Mouse (Mus musculus): ENCODE measurements around the gene Best2. TPM values are rescaled to one million over a fixed set of nuclear protein-coding genes. Genes with fewer than 3 reads are reported as not detected.

Best2 gene
- polyA plus RNA-seq, 1 experiment from 2014 or later: not detected

- peak overlapping the region; percentile 90 for H3K27ac ChIP-seq
- no peak for DNase-seq (ENCODE audit: low spot score)
- WGBS: 4% methylated on average over 25 of the region's 25 CpGs
Observed at GRCm38 (mm10) chr8:84976763-84977434, 37.4 kb downstream of the Best2 start.

GRCm38 (mm10) chr8:84976031-84976762, 38.1 kb downstream of the Best2 start:
- H3K27ac ChIP-seq: peak overlapping the region; percentile 90
- peak; percentile 98 for DNase-seq (ENCODE audit: low spot score)
- WGBS: under 1% methylated on average over 57 of the region's 61 CpGs
- no peaks in the 10 kb centered on the region for H3K9me3 ChIP-seq
- peaks cover 38% of the 10 kb centered on the region for H3K36me3 ChIP-seq
- H3K27me3 ChIP-seq (ENCODE audit: insufficient read depth, poor library complexity, severe bottlenecking): peaks cover 24% of the 10 kb centered on the region
- peak overlapping the region; percentile 75 for H3K4me3 ChIP-seq
- H3K4me1 ChIP-seq: peaks cover 61% of the 10 kb centered on the region

More at GRCm38 (mm10) chr8:84976763-84977434, 37.4 kb downstream of the Best2 start:
- Histone ChIP-seq H3K36me3 (peaks cover 31% of the 10 kb centered on the region), H3K4me1 (peaks cover 67% of the 10 kb centered on the region), H3K4me3 (peak overlapping the region; percentile 75), H3K27me3 (ENCODE audit: insufficient read depth, poor library complexity, severe bottlenecking) (peaks cover 30% of the 10 kb centered on the region), H3K9me3 (no peaks in the 10 kb centered on the region)

- H3K27ac ChIP-seq: peak overlapping the region; percentile 90; the same call in 1 of the 2 replicates
- 32% methylated on average over 7 of the region's 7 CpGs for WGBS
- peak overlapping the region; percentile 75 for H3K4me3 ChIP-seq
- H3K4me1 ChIP-seq: peaks cover 61% of the 10 kb centered on the region
- DNase-seq (ENCODE audit: low spot score): no peak
- H3K36me3 ChIP-seq: peaks cover 44% of the 10 kb centered on the region
- no peaks in the 10 kb centered on the region for H3K9me3 ChIP-seq
- H3K27me3 ChIP-seq (ENCODE audit: insufficient read depth, poor library complexity, severe bottlenecking): peaks cover 17% of the 10 kb centered on the region
Observed at GRCm38 (mm10) chr8:84975434-84975833, 38.9 kb downstream of the Best2 start.

- Histone ChIP-seq H3K36me3 (peaks cover 44% of the 10 kb centered on the region), H3K4me3 (no peak overlapping the region), H3K4me1 (peaks cover 56% of the 10 kb centered on the region), H3K9me3 (no peaks in the 10 kb centered on the region), H3K27ac (no peak overlapping the region), H3K27me3 (ENCODE audit: insufficient read depth, poor library complexity, severe bottlenecking) (peaks cover 12% of the 10 kb centered on the region)
- no peak for DNase-seq (ENCODE audit: low spot score)
- WGBS: 79% methylated on average over 8 of the region's 8 CpGs
Observed at GRCm38 (mm10) chr8:84974543-84975142, 39.7 kb downstream of the Best2 start.

- H3K27ac ChIP-seq: no peak overlapping the region
- peaks cover 44% of the 10 kb centered on the region for H3K36me3 ChIP-seq
- peaks cover 49% of the 10 kb centered on the region for H3K4me1 ChIP-seq
- no peak for DNase-seq (ENCODE audit: low spot score)
- H3K27me3 ChIP-seq (ENCODE audit: insufficient read depth, poor library complexity, severe bottlenecking): peaks cover 8% of the 10 kb centered on the region
- WGBS: 75% methylated on average over 4 of the region's 4 CpGs
- H3K9me3 ChIP-seq: no peaks in the 10 kb centered on the region
- no peak overlapping the region for H3K4me3 ChIP-seq
Observed at GRCm38 (mm10) chr8:84973803-84974542, 40.4 kb downstream of the Best2 start.

- Histone ChIP-seq H3K4me1 (peaks cover 47% of the 10 kb centered on the region), H3K27ac (no peak overlapping the region), H3K4me3 (no peak overlapping the region), H3K9me3 (no peaks in the 10 kb centered on the region), H3K36me3 (peaks cover 44% of the 10 kb centered on the region), H3K27me3 (ENCODE audit: insufficient read depth, poor library complexity, severe bottlenecking) (peaks cover 8% of the 10 kb centered on the region)
- 78% methylated on average over 1 of the region's 1 CpGs for WGBS
- DNase-seq (ENCODE audit: low spot score): no peak
Observed at GRCm38 (mm10) chr8:84973079-84973478, 41.3 kb downstream of the Best2 start.

GRCm38 (mm10) chr8:84970913-84971312, 43.4 kb downstream of the Best2 start:
- no peaks in the 10 kb centered on the region for H3K27me3 ChIP-seq (ENCODE audit: insufficient read depth, poor library complexity, severe bottlenecking)
- DNase-seq (ENCODE audit: low spot score): peak; percentile 94
- peak overlapping the region; percentile 97 for H3K27ac ChIP-seq
- H3K4me3 ChIP-seq: peak overlapping the region; percentile 83
- 35% methylated on average over 5 of the region's 5 CpGs for WGBS
- peaks cover 41% of the 10 kb centered on the region for H3K4me1 ChIP-seq
- no peaks in the 10 kb centered on the region for H3K9me3 ChIP-seq
- H3K36me3 ChIP-seq: peaks cover 44% of the 10 kb centered on the region

- DNase-seq (ENCODE audit: low spot score): no peak
- Histone ChIP-seq H3K27ac (peak overlapping the region; percentile 97), H3K9me3 (no peaks in the 10 kb centered on the region), H3K4me1 (peaks cover 38% of the 10 kb centered on the region), H3K36me3 (peaks cover 44% of the 10 kb centered on the region), H3K4me3 (peak overlapping the region; percentile 83), H3K27me3 (ENCODE audit: insufficient read depth, poor library complexity, severe bottlenecking) (no peaks in the 10 kb centered on the region)
- WGBS: 14% methylated on average over 21 of the region's 21 CpGs
Observed at GRCm38 (mm10) chr8:84970135-84970790, 44.1 kb downstream of the Best2 start.

GRCm38 (mm10) chr8:84969241-84970134, 44.8 kb downstream of the Best2 start, which contains the start of the genes Gm49661, Prdx2 and Rnaseh2a:
Gm49661 (minus strand) TSS chr8:84969433.
Prdx2 (plus strand) TSS chr8:84969587.
Rnaseh2a (minus strand) TSS chr8:84969767.
- Histone ChIP-seq H3K36me3 (peaks cover 39% of the 10 kb centered on the region), H3K27me3 (ENCODE audit: insufficient read depth, poor library complexity, severe bottlenecking) (no peaks in the 10 kb centered on the region), H3K4me3 (peak within 1 kb of the TSS; percentile 83), H3K9me3 (no peaks in the 10 kb centered on the region), H3K27ac (peak within 1 kb of the TSS; percentile 97), H3K4me1 (peaks cover 40% of the 10 kb centered on the region)
- WGBS: under 1% methylated on average over 56 of the region's 56 CpGs
- peak; percentile 93 for DNase-seq (ENCODE audit: low spot score)

- Histone ChIP-seq H3K9me3 (no peaks in the 10 kb centered on the region), H3K36me3 (peaks cover 35% of the 10 kb centered on the region), H3K27ac (peak overlapping the region; percentile 97), H3K4me3 (peak overlapping the region; percentile 83), H3K27me3 (ENCODE audit: insufficient read depth, poor library complexity, severe bottlenecking) (no peaks in the 10 kb centered on the region), H3K4me1 (peaks cover 40% of the 10 kb centered on the region)
- DNase-seq (ENCODE audit: low spot score): no peak
- 28% methylated on average over 2 of the region's 2 CpGs for WGBS
Observed at GRCm38 (mm10) chr8:84968650-84969049, 45.7 kb downstream of the Best2 start.

GRCm38 (mm10) chr8:84967532-84968304, 46.6 kb downstream of the Best2 start:
- Histone ChIP-seq H3K4me1 (peaks cover 40% of the 10 kb centered on the region), H3K27me3 (ENCODE audit: insufficient read depth, poor library complexity, severe bottlenecking) (no peaks in the 10 kb centered on the region), H3K9me3 (no peaks in the 10 kb centered on the region), H3K36me3 (peaks cover 30% of the 10 kb centered on the region), H3K27ac (peak overlapping the region; percentile 97), H3K4me3 (peak overlapping the region; percentile 22; the same call in 1 of the 2 replicates)
- DNase-seq (ENCODE audit: low spot score): no peak
- WGBS: 84% methylated on average over 13 of the region's 13 CpGs
